26 mouse cellular contexts compared by ENCODE assay signal in genomic region chr1:183562853-183563252, GRCm38 (mm10).
DNase-seq lines count a peak whose midpoint lies in the region; ATAC-seq and TF ChIP-seq lines count a peak whose summit lies in the region.
"Had no signal": no experiment of that assay in that cellular context is flagged by ENCODE, and none has a peak within 500 bp of the region (broad histone marks: within the 10 kb centered on the region; RNA-seq: fewer than 3 reads in every experiment).

No protein-coding gene starts in this region.

- H3K27ac ChIP-seq in forebrain, embryonic 14.5 days (ENCODE audit: low read depth, low read length) = no peak overlapping the region
- H3K27ac ChIP-seq in forebrain, embryonic 15.5 days (replicated peaks) = no peak overlapping the region
- no peak overlapping the region for H3K27ac ChIP-seq in midbrain, postnatal 0 days (ENCODE audit: low read depth, low read length)
- no peak overlapping the region for H3K27ac ChIP-seq in midbrain, embryonic 16.5 days (ENCODE audit: low read length)
- no peak overlapping the region for H3K27ac ChIP-seq in limb, embryonic 10.5 days
- H3K27ac ChIP-seq: embryonic facial prominence, embryonic 10.5 days; embryonic facial prominence, embryonic 13.5 days; heart, adult 2 months; heart, embryonic 10.5 days; heart, embryonic 13.5 days; hindbrain, embryonic 14.5 days; intestine, embryonic 15.5 days had no signal

- ATAC-seq in forebrain, embryonic 14.5 days = 0 out of 2 replicates have a peak, but pooled peaks have one; percentile 29
- no peak for ATAC-seq in forebrain, embryonic 15.5 days (replicated peaks)
- no peak; the same call in 1 of the 2 replicates for ATAC-seq in midbrain, postnatal 0 days (ENCODE audit: low FRiP score)
- no peak for ATAC-seq in midbrain, embryonic 16.5 days
- ATAC-seq: intestine, embryonic 15.5 days; Patski had no signal

- H3K4me2 ChIP-seq in forebrain, embryonic 14.5 days (ENCODE audit: low read length) = no peak overlapping the region
- H3K4me2 ChIP-seq in forebrain, embryonic 15.5 days (replicated peaks) = no peak overlapping the region
- H3K4me2 ChIP-seq in midbrain, postnatal 0 days (ENCODE audit: low read depth, low read length, poor library complexity, severe bottlenecking) = no peak overlapping the region
- no peak overlapping the region for H3K4me2 ChIP-seq in midbrain, embryonic 16.5 days (ENCODE audit: low read length)
- H3K4me2 ChIP-seq: embryonic facial prominence, embryonic 13.5 days; heart, embryonic 13.5 days; hindbrain, embryonic 14.5 days; intestine, embryonic 15.5 days had no signal

- H3K36me3 ChIP-seq in forebrain, embryonic 14.5 days (ENCODE audit: control insufficient read depth, insufficient read depth, low read length) = no peaks in the 10 kb centered on the region
- H3K36me3 ChIP-seq in forebrain, embryonic 15.5 days = no peaks in the 10 kb centered on the region
- no peaks in the 10 kb centered on the region for H3K36me3 ChIP-seq in midbrain, postnatal 0 days (ENCODE audit: insufficient read depth, low read length)
- H3K36me3 ChIP-seq in midbrain, embryonic 16.5 days (ENCODE audit: control insufficient read depth, insufficient read depth, low read length) = no peaks in the 10 kb centered on the region
- H3K36me3 ChIP-seq in limb, embryonic 10.5 days = no peaks in the 10 kb centered on the region
- H3K36me3 ChIP-seq: embryonic facial prominence, embryonic 10.5 days; embryonic facial prominence, embryonic 13.5 days; G1E; heart, embryonic 10.5 days; heart, embryonic 13.5 days; intestine, embryonic 15.5 days had no signal

- intact Hi-C loops in heart, postnatal 10 days (cut with DNase I) = no loop called here

- no peaks in the 10 kb centered on the region for H3K9me3 ChIP-seq in forebrain, embryonic 14.5 days (replicated peaks; ENCODE audit: control insufficient read depth, low read length)
- no peaks in the 10 kb centered on the region for H3K9me3 ChIP-seq in forebrain, embryonic 15.5 days
- H3K9me3 ChIP-seq in midbrain, postnatal 0 days (ENCODE audit: low read length) = no peaks in the 10 kb centered on the region
- no peaks in the 10 kb centered on the region for H3K9me3 ChIP-seq in midbrain, embryonic 16.5 days (replicated peaks; ENCODE audit: control insufficient read depth, low read length, poor library complexity, severe bottlenecking)
- no peaks in the 10 kb centered on the region for H3K9me3 ChIP-seq in limb, embryonic 10.5 days (replicated peaks)
- H3K9me3 ChIP-seq: embryonic facial prominence, embryonic 10.5 days; embryonic facial prominence, embryonic 13.5 days; heart, embryonic 10.5 days; heart, embryonic 13.5 days; intestine, embryonic 15.5 days had no signal

- H3K4me1 ChIP-seq in forebrain, embryonic 14.5 days (ENCODE audit: control insufficient read depth, insufficient read depth, low read length) = no peaks in the 10 kb centered on the region
- H3K4me1 ChIP-seq in forebrain, embryonic 15.5 days = no peaks in the 10 kb centered on the region
- no peaks in the 10 kb centered on the region for H3K4me1 ChIP-seq in midbrain, postnatal 0 days (ENCODE audit: insufficient read depth, low read length)
- H3K4me1 ChIP-seq in midbrain, embryonic 16.5 days (ENCODE audit: control insufficient read depth, insufficient read depth, low read length) = no peaks in the 10 kb centered on the region
- H3K4me1 ChIP-seq in limb, embryonic 10.5 days = no peaks in the 10 kb centered on the region
- H3K4me1 ChIP-seq: embryonic facial prominence, embryonic 10.5 days; embryonic facial prominence, embryonic 13.5 days; heart, embryonic 10.5 days; heart, embryonic 13.5 days; intestine, embryonic 15.5 days had no signal

- DNase-seq in forebrain, embryonic 14.5 days (ENCODE audit: low spot score) = peak; percentile 26
- DNase-seq in heart, adult 11 months = peak; percentile 57
- no peak for DNase-seq in heart, postnatal 10 days
- DNase-seq in midbrain, postnatal 0 days (ENCODE audit: low spot score) = peak; percentile 27
- no peak for DNase-seq in limb, embryonic 10.5 days (ENCODE audit: low spot score)
- DNase-seq: adrenal gland, adult 2 months; B cell, adult 2 months; cerebellum, adult 18-20 months; cerebellum, adult 9-10 months; embryo, embryonic 11 days; gastrocnemius, postnatal 25 days; heart, adult 2 months; kidney, adult 11 months; kidney, adult 8-10 months had no signal

- H3K4me3 ChIP-seq in forebrain, embryonic 14.5 days (ENCODE audit: low read depth, low read length) = no peak overlapping the region
- H3K4me3 ChIP-seq in forebrain, embryonic 15.5 days = no peak overlapping the region
- no peak overlapping the region for H3K4me3 ChIP-seq in midbrain, postnatal 0 days (ENCODE audit: low read depth, low read length)
- H3K4me3 ChIP-seq in midbrain, embryonic 16.5 days (ENCODE audit: low read depth, low read length) = no peak overlapping the region
- no peak overlapping the region for H3K4me3 ChIP-seq in limb, embryonic 10.5 days
- H3K4me3 ChIP-seq: embryonic facial prominence, embryonic 10.5 days; embryonic facial prominence, embryonic 13.5 days; erythroblast, embryonic 14.5 days; heart, adult 2 months; heart, embryonic 10.5 days; heart, embryonic 13.5 days; intestine, embryonic 15.5 days had no signal

- no peaks in the 10 kb centered on the region for H3K27me3 ChIP-seq in forebrain, embryonic 14.5 days (replicated peaks; ENCODE audit: control insufficient read depth, insufficient read depth, low read length)
- no peaks in the 10 kb centered on the region for H3K27me3 ChIP-seq in forebrain, embryonic 15.5 days
- H3K27me3 ChIP-seq in midbrain, postnatal 0 days (ENCODE audit: insufficient read depth, low read length) = no peaks in the 10 kb centered on the region
- H3K27me3 ChIP-seq in midbrain, embryonic 16.5 days (ENCODE audit: control insufficient read depth, insufficient read depth, low read depth, low read length) = no peaks in the 10 kb centered on the region
- H3K27me3 ChIP-seq in limb, embryonic 10.5 days (ENCODE audit: low read depth, poor library complexity, severe bottlenecking) = no peaks in the 10 kb centered on the region
- H3K27me3 ChIP-seq: CH12.LX; embryonic facial prominence, embryonic 13.5 days; heart, embryonic 13.5 days; intestine, embryonic 15.5 days; Patski had no signal

- whole genome bisulfite sequencing in forebrain, embryonic 14.5 days = 59% methylated on average over 3 of the region's 3 CpGs
- WGBS in forebrain, embryonic 15.5 days = 49% methylated on average over 3 of the region's 3 CpGs
- WGBS in midbrain, postnatal 0 days = 77% methylated on average over 3 of the region's 3 CpGs
- WGBS in midbrain, embryonic 16.5 days = 79% methylated on average over 3 of the region's 3 CpGs
- 97% methylated on average over 3 of the region's 3 CpGs for WGBS in limb, embryonic 10.5 days

- no peak for TF ChIP-seq CTCF in midbrain, postnatal 0 days (IDR thresholded peaks at IDR 0.05)

- H3K9ac ChIP-seq in forebrain, embryonic 14.5 days (ENCODE audit: low read length) = no peak overlapping the region
- no peak overlapping the region for H3K9ac ChIP-seq in forebrain, embryonic 15.5 days (replicated peaks)
- no peak overlapping the region for H3K9ac ChIP-seq in midbrain, postnatal 0 days (replicated peaks; ENCODE audit: low read length, poor library complexity, severe bottlenecking)
- H3K9ac ChIP-seq in midbrain, embryonic 16.5 days (ENCODE audit: low read depth, low read length) = no peak overlapping the region
- H3K9ac ChIP-seq: embryonic facial prominence, embryonic 13.5 days; heart, embryonic 13.5 days; hindbrain, embryonic 14.5 days; intestine, embryonic 15.5 days had no signal

Comparison
In these comparisons a context has a peak if more than half of its experiments do, and no peak if none do; other contexts are left out.
1. DNase-seq: peak in forebrain, embryonic 14.5 days (single experiment), heart, adult 11 months (single experiment) and midbrain, postnatal 0 days (single experiment); none in heart, postnatal 10 days (0 of 2) and limb, embryonic 10.5 days (single experiment).